Mouse (Mus musculus): ENCODE measurements around the gene Gm11127. TPM values are rescaled to one million over a fixed set of nuclear protein-coding genes. Genes with fewer than 3 reads are reported as not detected.

The Gm11127 gene
- total RNA-seq (2023) = 10 to 100 TPM; 26.6 to 29.0 TPM

DNA sequence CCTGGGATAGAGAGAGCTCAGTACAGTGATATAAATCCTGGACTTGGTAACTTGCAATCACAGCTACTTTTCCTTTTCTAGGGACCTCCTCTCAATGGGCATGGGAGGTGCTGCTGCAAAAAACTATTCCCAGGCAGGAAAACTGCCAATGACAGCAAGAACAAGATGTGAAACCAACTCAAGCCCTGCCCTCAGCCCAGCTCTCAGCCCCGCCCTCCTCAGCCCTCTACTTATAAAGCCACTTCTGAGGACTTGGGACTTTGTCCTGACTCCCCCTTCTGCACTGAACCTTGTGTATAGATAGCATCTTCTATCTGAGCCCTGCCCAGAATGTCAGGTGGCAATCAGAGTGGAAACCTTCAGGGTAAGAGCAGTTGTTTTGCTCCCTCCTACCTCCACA is at the start of gene Gm11127:
Gene Gm11127 (minus strand): TSS at position 10 of the 400 bp plus-strand sequence.

GRCm38 (mm10) chr17:36042610-36043169 is 15.5 kb downstream of the Gm11127 start, which contains the start of the genes H2-T22 and Gm6034:
H2-T22 (minus strand) TSS chr17:36042747.
Gm6034 (plus strand) TSS chr17:36042961.

GRCm38 (mm10) chr17:36032351-36032875 is 25.8 kb downstream of the Gm11127 start, which contains the start of gene H2-T23:
H2-T23 (minus strand) TSS chr17:36032855.

GRCm38 (mm10) chr17:36020191-36021073 is 37.7 kb downstream of the Gm11127 start, which contains the start of gene H2-T24:
H2-T24 (minus strand) TSS chr17:36020560.

Other genes with a start within 250 kb of the Gm11127 start
- 100 to 1,000 TPM; 115 to 121 TPM for gene Ier3, start 236.7 kb downstream of the Gm11127 start, total RNA-seq (2023)
- gene Flot1, start 235.1 kb downstream of the Gm11127 start, total RNA-seq (2023) = 100 to 1,000 TPM; 181 to 198 TPM
- 100 to 1,000 TPM; 449 to 487 TPM for gene Tubb5, start 220.1 kb downstream of the Gm11127 start, total RNA-seq (2023)
- 10 to 100 TPM; 33.5 to 33.9 TPM for gene Mdc1, start 216.9 kb downstream of the Gm11127 start, total RNA-seq (2023)
- 10 to 100 TPM; 40.8 to 50.0 TPM for gene Nrm, start 197.1 kb downstream of the Gm11127 start, total RNA-seq (2023)
- 100 to 1,000 TPM; 291 to 293 TPM for gene Ppp1r18, start 192.8 kb downstream of the Gm11127 start, total RNA-seq (2023)
- 10 to 100 TPM; 63.4 to 68.3 TPM for gene Dhx16, start 178.6 kb downstream of the Gm11127 start, total RNA-seq (2023)
- 10 to 100 TPM; 12.1 to 14.2 TPM for gene 2310061I04Rik, start 160.9 kb downstream of the Gm11127 start, total RNA-seq (2023)
- 10 to 100 TPM; 13.1 to 14.4 TPM for gene Atat1, start 148.3 kb downstream of the Gm11127 start, total RNA-seq (2023)
- gene Mrps18b, start 142.0 kb downstream of the Gm11127 start, total RNA-seq (2023) = 10 to 100 TPM; 18.4 to 21.4 TPM
- gene Ppp1r10, start 141.9 kb downstream of the Gm11127 start, total RNA-seq (2023) = 100 to 1,000 TPM; 100 to 125 TPM
- gene Abcf1, start 88.6 kb downstream of the Gm11127 start, total RNA-seq (2023) = 10 to 100 TPM; 73.8 to 79.6 TPM
- 10 to 100 TPM; 43.5 to 46.4 TPM for gene Gnl1, start 78.5 kb downstream of the Gm11127 start, total RNA-seq (2023)
- 10 to 100 TPM; 25.9 to 32.6 TPM for gene Prr3, start 78.1 kb downstream of the Gm11127 start, total RNA-seq (2023)
- gene H2-T24, start 37.8 kb downstream of the Gm11127 start, total RNA-seq (2023) = 10 to 100 TPM; 34.9 to 43.5 TPM
- gene H2-T23, start 25.5 kb downstream of the Gm11127 start, total RNA-seq (2023) = 100 to 1,000 TPM; 154 to 159 TPM
- 10 to 100 TPM; 28.5 to 30.4 TPM for gene H2-T22, start 15.6 kb downstream of the Gm11127 start, total RNA-seq (2023)
- under 1 TPM in 1 of 2 experiments, not detected in 1; 0.24 TPM for gene Gm6034, start 15.4 kb downstream of the Gm11127 start, total RNA-seq (2023)
- gene Gm19684, start 63.3 kb upstream of the Gm11127 start, total RNA-seq (2023) = under 1 TPM; 0.44 to 0.82 TPM
- gene Gm7030, start 71.1 kb upstream of the Gm11127 start, total RNA-seq (2023) = under 1 TPM; 0.82 to 0.86 TPM
- not detected for gene Gm8909, start 110.2 kb upstream of the Gm11127 start, total RNA-seq (2023)
- not detected for gene H2-T3, start 131.9 kb upstream of the Gm11127 start, total RNA-seq (2023)
- gene Rpp21, start 199.7 kb upstream of the Gm11127 start, total RNA-seq (2023) = 10 to 100 TPM; 45.3 to 49.0 TPM
- 10 to 100 TPM; 39.3 to 41.4 TPM for gene Trim39, start 213.9 kb upstream of the Gm11127 start, total RNA-seq (2023)
- not detected for gene H2-M10.2, start 228.1 kb upstream of the Gm11127 start, total RNA-seq (2023)

All from neutrophil, adult 59 days (primary cell).